Mouse (Mus musculus): ENCODE data around the gene Chst3. TPM values are rescaled to one million over a fixed set of nuclear protein-coding genes. Genes with fewer than 3 reads are reported as not detected.

The Chst3 gene
- polyA plus RNA-seq (2012; ENCODE audit: low replicate concordance) = 22.8 and 31.1 TPM in 2 replicates

DNA sequence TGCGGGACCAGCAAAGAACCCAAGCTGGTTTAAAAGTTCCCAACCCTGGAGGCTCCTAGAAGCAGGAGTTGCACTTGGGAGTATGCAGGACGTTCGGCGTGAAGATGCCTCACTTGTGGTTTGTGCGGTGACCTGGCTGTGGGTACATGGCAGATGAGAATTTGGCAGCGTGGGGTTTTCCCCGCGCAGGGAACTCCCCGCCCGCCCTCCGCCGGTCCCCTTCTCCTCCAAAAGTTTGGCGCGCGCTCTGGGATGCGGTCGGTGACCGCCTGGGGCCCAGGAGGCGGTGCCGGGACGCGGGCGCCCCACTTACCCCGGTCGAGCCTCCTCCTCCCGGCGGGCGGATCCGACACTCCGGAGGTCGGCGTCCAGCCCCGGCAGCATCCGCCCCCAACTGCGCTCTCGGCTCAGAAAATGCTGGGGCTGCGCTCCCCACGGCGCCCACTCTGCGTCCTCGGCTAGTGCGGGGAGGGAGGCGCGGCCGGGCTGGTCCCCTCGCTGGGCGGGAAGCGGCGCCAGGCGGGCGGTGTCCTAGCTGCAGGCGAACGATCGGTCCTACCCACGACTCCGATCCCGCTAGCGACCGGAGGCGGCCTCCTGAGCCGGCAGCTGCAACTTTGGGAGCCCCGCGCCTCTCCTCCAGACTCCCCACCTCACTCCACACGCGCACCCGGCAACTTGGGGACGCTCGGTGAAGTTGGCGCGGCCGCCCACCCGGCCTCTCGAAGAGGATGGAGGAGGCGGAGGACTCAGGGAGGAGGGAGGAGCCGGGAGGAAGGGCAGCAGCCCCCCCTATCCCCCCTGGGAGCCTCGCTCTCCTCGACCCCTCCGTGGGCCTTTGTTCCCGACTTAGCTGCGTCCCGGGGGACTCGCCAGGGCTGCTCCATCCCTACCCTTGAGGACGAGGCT lies at the start of gene Chst3:
Gene Chst3, minus strand, starts transcription at position 670 of the 909 bp plus-strand sequence.

Other genes with a start within 250 kb of the Chst3 start
- 20.0 and 44.4 TPM in 2 replicates for gene Ascc1, start 216.5 kb downstream of the Chst3 start, polyA plus RNA-seq (2012; ENCODE audit: low replicate concordance)
- gene Anapc16, start 216.1 kb downstream of the Chst3 start, polyA plus RNA-seq (2012; ENCODE audit: low replicate concordance) = 36.3 and 107 TPM in 2 replicates
- gene Spock2, start 113.0 kb downstream of the Chst3 start, polyA plus RNA-seq (2012; ENCODE audit: low replicate concordance) = 0.32 and 0.72 TPM in 2 replicates
- 307 and 324 TPM in 2 replicates for gene Psap, start 58.4 kb upstream of the Chst3 start, polyA plus RNA-seq (2012; ENCODE audit: low replicate concordance)
- gene Vsir, start 127.6 kb upstream of the Chst3 start, polyA plus RNA-seq (2012; ENCODE audit: low replicate concordance) = 88.1 and 170 TPM in 2 replicates
- gene Gm17455, start 180.5 kb upstream of the Chst3 start, polyA plus RNA-seq (2012; ENCODE audit: low replicate concordance) = 0.28 and 0.80 TPM in 2 replicates